Mouse (Mus musculus) megakaryocyte-erythroid progenitor cell, adult 5-6 weeks (primary cell): ENCODE results near the gene Lca5. TPM values are rescaled to one million over a fixed set of nuclear protein-coding genes. Genes with fewer than 3 reads are reported as not detected.

Experiments used
- ATAC-seq: replicated peaks from 2 replicates; pipeline ENCODE4 v1.8.0; 2016; ENCODE audit warnings: mild to moderate bottlenecking, inconsistent platforms; ENCODE audit not compliant: severe bottlenecking, poor library complexity, low FRiP score, low TSS enrichment
- total RNA-seq, 2 experiments: library from RNA; stranded (forward) in 1 of 2; stranded (reverse) in 1 of 2; fragments of 200-1000, 215-1000 nt in 1 of 2; fragments of >200 nt in 1 of 2; fragmentation: Nextera tagmentation in 1 of 2; gene quantifications; 2 replicates each; pipeline ENCODE4 v1.2.3; 2014 to 2017

The Lca5 gene
- total RNA-seq, 2 experiments from 2014 or later: 0.47 TPM; not detected in 1

- ATAC-seq: no peak
Measured at GRCm38 (mm10) chr9:83398260-83398659, 42.7 kb downstream of the Lca5 start.

- ATAC-seq: no peak
Measured at GRCm38 (mm10) chr9:83395456-83395855, 45.5 kb downstream of the Lca5 start.

GRCm38 (mm10) chr9:83391996-83392395, 48.9 kb downstream of the Lca5 start:
- no peak for ATAC-seq

GRCm38 (mm10) chr9:83389570-83389969, 51.4 kb downstream of the Lca5 start:
- no peak for ATAC-seq

GRCm38 (mm10) chr9:83386264-83386855, 54.6 kb downstream of the Lca5 start:
- ATAC-seq: no peak

- no peak for ATAC-seq
Measured at GRCm38 (mm10) chr9:83385301-83385700, 55.6 kb downstream of the Lca5 start.

GRCm38 (mm10) chr9:83383235-83383634, 57.7 kb downstream of the Lca5 start:
- ATAC-seq: no peak

- peak; percentile 71 for ATAC-seq
Measured at GRCm38 (mm10) chr9:83382775-83383174, 58.2 kb downstream of the Lca5 start.

GRCm38 (mm10) chr9:83381317-83381716, 59.6 kb downstream of the Lca5 start:
- peak; percentile 77 for ATAC-seq

- ATAC-seq: no peak
Measured at GRCm38 (mm10) chr9:83379661-83380060, 61.3 kb downstream of the Lca5 start.

- ATAC-seq: no peak
Measured at GRCm38 (mm10) chr9:83377132-83377531, 63.8 kb downstream of the Lca5 start.

- peak; percentile 93 for ATAC-seq
Measured at GRCm38 (mm10) chr9:83375522-83376176, 65.3 kb downstream of the Lca5 start.

GRCm38 (mm10) chr9:83370907-83371306, 70.0 kb downstream of the Lca5 start:
- no peak for ATAC-seq

GRCm38 (mm10) chr9:83368234-83368633, 72.7 kb downstream of the Lca5 start:
- ATAC-seq: 0 out of 2 replicates have a peak, but pooled peaks have one; percentile 68

- no peak for ATAC-seq
Measured at GRCm38 (mm10) chr9:83355802-83356201, 85.1 kb downstream of the Lca5 start.

GRCm38 (mm10) chr9:83353316-83353715, 87.6 kb downstream of the Lca5 start:
- ATAC-seq: no peak

GRCm38 (mm10) chr9:83351171-83351570, 89.8 kb downstream of the Lca5 start:
- ATAC-seq: no peak

- ATAC-seq: no peak
Measured at GRCm38 (mm10) chr9:83350613-83351012, 90.3 kb downstream of the Lca5 start.

GRCm38 (mm10) chr9:83349905-83350304, 91.0 kb downstream of the Lca5 start:
- ATAC-seq: no peak

- ATAC-seq: no peak
Measured at GRCm38 (mm10) chr9:83349504-83349903, 91.4 kb downstream of the Lca5 start.

GRCm38 (mm10) chr9:83347521-83347920, 93.4 kb downstream of the Lca5 start:
- no peak for ATAC-seq
